Mouse (Mus musculus) intestine, embryonic 15.5 days (tissue): ENCODE data around the gene Ccl2. TPM values are rescaled to one million over a fixed set of nuclear protein-coding genes. Genes with fewer than 3 reads are reported as not detected.

Experiments
- ATAC-seq: fragments of 200-750 bp; cut with Nextera tagmentation; 2 replicates; pipeline ENCODE4 v1.8.0; 2017; ENCODE audit warnings: moderate TSS enrichment, moderate library complexity
- H3K27ac ChIP-seq: fragments of 300-500 bp; sonication (generic); 2 replicates; pipeline ENCODE4 v1.5.1; 2015; ENCODE audit warnings: mild to moderate bottlenecking, inconsistent platforms
- H3K27me3 ChIP-seq: fragments of 300-500 bp; sonication (generic); replicated peaks from 2 replicates; pipeline ENCODE4 v1.6.1; 2015; ENCODE audit warnings: inconsistent platforms
- H3K36me3 ChIP-seq: fragments of 300-500 bp; sonication (generic); 2 replicates; pipeline ENCODE4 v1.6.1; 2015; ENCODE audit warnings: inconsistent platforms
- H3K4me1 ChIP-seq: fragments of 300-500 bp; sonication (generic); replicated peaks from 2 replicates; pipeline ENCODE4 v1.6.1; 2015; ENCODE audit warnings: inconsistent platforms
- H3K4me2 ChIP-seq: fragments of 300-500 bp; sonication (generic); replicated peaks from 2 replicates; pipeline ENCODE4 v1.6.1; 2015; ENCODE audit warnings: mild to moderate bottlenecking, inconsistent platforms
- H3K4me3 ChIP-seq: fragments of 300-500 bp; sonication (generic); replicated peaks from 2 replicates; pipeline ENCODE4 v1.5.1; 2015; ENCODE audit warnings: inconsistent platforms
- H3K9ac ChIP-seq: fragments of 300-500 bp; sonication (generic); 2 replicates; pipeline ENCODE4 v1.6.1; 2015; ENCODE audit warnings: inconsistent platforms
- H3K9me3 ChIP-seq: fragments of 300-500 bp; sonication (generic); 2 replicates; pipeline ENCODE4 v1.6.1; 2016; ENCODE audit warnings: inconsistent platforms
- WGBS: fragments of 180-500 bp; shearing (Covaris S2); methylation state at CpG from one replicate; pipeline ENCODE4 v1.1.7; 2015; 5-methylcytosine and 5-hydroxymethylcytosine counted together
- polyA plus RNA-seq: library from polyadenylated mRNA; unstranded; fragments of >200 nt; fragmentation: Nextera tagmentation; extraction: Ambion mirVana; gene quantifications from 2 replicates; pipeline ENCODE4 v1.2.1, GENCODE M21; 2015

Gene Ccl2
- polyA plus RNA-seq, 1 experiment from 2014 or later: 10.2 TPM

GRCm38 (mm10) chr11:82077031-82077430, 41.7 kb downstream of the Ccl2 start:
- no peaks in the 10 kb centered on the region for H3K36me3 ChIP-seq
- H3K9me3 ChIP-seq: no peaks in the 10 kb centered on the region
- WGBS: 41% methylated on average over 3 of the region's 3 CpGs
- no peak overlapping the region for H3K27ac ChIP-seq
- ATAC-seq: no peak
- no peaks in the 10 kb centered on the region for H3K27me3 ChIP-seq
- H3K4me1 ChIP-seq: no peaks in the 10 kb centered on the region
- no peak overlapping the region for H3K4me3 ChIP-seq
- H3K9ac ChIP-seq: no peak overlapping the region
- no peak overlapping the region for H3K4me2 ChIP-seq

- Histone ChIP-seq H3K9ac (no peak overlapping the region), H3K27me3 (no peaks in the 10 kb centered on the region), H3K4me1 (no peaks in the 10 kb centered on the region), H3K36me3 (no peaks in the 10 kb centered on the region), H3K4me2 (no peak overlapping the region), H3K27ac (no peak overlapping the region), H3K9me3 (no peaks in the 10 kb centered on the region), H3K4me3 (no peak overlapping the region)
- ATAC-seq: no peak; the same call in 1 of the 2 replicates
Measured at GRCm38 (mm10) chr11:82078136-82078730, 42.9 kb downstream of the Ccl2 start.

GRCm38 (mm10) chr11:82080865-82081264, 45.5 kb downstream of the Ccl2 start:
- no peak for ATAC-seq
- H3K4me3 ChIP-seq: no peak overlapping the region
- H3K9ac ChIP-seq: no peak overlapping the region
- no peaks in the 10 kb centered on the region for H3K36me3 ChIP-seq
- no peaks in the 10 kb centered on the region for H3K27me3 ChIP-seq
- H3K27ac ChIP-seq: no peak overlapping the region
- WGBS: 75% methylated on average over 3 of the region's 3 CpGs
- no peak overlapping the region for H3K4me2 ChIP-seq
- no peaks in the 10 kb centered on the region for H3K4me1 ChIP-seq
- H3K9me3 ChIP-seq: no peaks in the 10 kb centered on the region

- no peak for ATAC-seq
Measured at GRCm38 (mm10) chr11:82084360-82084759, 49.0 kb downstream of the Ccl2 start.

More at GRCm38 (mm10) chr11:82084360-82084759, 49.0 kb downstream of the Ccl2 start:
- Histone ChIP-seq H3K9ac (no peak overlapping the region), H3K27ac (no peak overlapping the region), H3K27me3 (no peaks in the 10 kb centered on the region), H3K4me3 (no peak overlapping the region), H3K4me2 (no peak overlapping the region), H3K36me3 (no peaks in the 10 kb centered on the region), H3K9me3 (no peaks in the 10 kb centered on the region), H3K4me1 (no peaks in the 10 kb centered on the region)
- WGBS: 88% methylated on average over 3 of the region's 3 CpGs

Other genes with a start within 250 kb of the Ccl2 start
- not detected in 2 replicates for gene 5530401A14Rik, start 174.9 kb upstream of the Ccl2 start, polyA plus RNA-seq
- gene Asic2, start 67.1 kb upstream of the Ccl2 start, polyA plus RNA-seq: 0.19 and 0.32 TPM in 2 replicates
- gene Gm17268, start 3.0 kb downstream of the Ccl2 start, polyA plus RNA-seq: not detected in 2 replicates
- gene Ccl7, start 10.1 kb downstream of the Ccl2 start, polyA plus RNA-seq: 3.6 and 5.1 TPM in 2 replicates
- gene Ccl11, start 22.3 kb downstream of the Ccl2 start, polyA plus RNA-seq: 97.5 and 103 TPM in 2 replicates
- 2.8 and 5.0 TPM in 2 replicates for gene Ccl12, start 66.3 kb downstream of the Ccl2 start, polyA plus RNA-seq
- not detected in 2 replicates for gene Ccl8, start 79.6 kb downstream of the Ccl2 start, polyA plus RNA-seq